In genomic region chr11:4949256-4950044, GRCm38 (mm10) we compare ENCODE assay signal across 8 mouse cellular contexts. TPM values are rescaled to one million over a fixed set of nuclear protein-coding genes. Genes with fewer than 3 reads are reported as not detected.
DNase-seq lines count a peak whose midpoint lies in the region; ATAC-seq lines count a peak whose summit lies in the region.

No protein-coding gene starts in this region.

- H3K4me3 ChIP-seq in hindbrain, embryonic 15.5 days: peak overlapping the region; percentile 57
- H3K4me3 ChIP-seq in liver, embryonic 13.5 days (replicated peaks): no peak overlapping the region
- peak overlapping the region; percentile 58 for H3K4me3 ChIP-seq in neural tube, embryonic 15.5 days (replicated peaks)

- H3K9me3 ChIP-seq in hindbrain, embryonic 15.5 days: no peaks in the 10 kb centered on the region
- H3K9me3 ChIP-seq in liver, embryonic 13.5 days (replicated peaks): no peaks in the 10 kb centered on the region
- H3K9me3 ChIP-seq in neural tube, embryonic 15.5 days (replicated peaks): no peaks in the 10 kb centered on the region

- H3K27me3 ChIP-seq in hindbrain, embryonic 15.5 days: peaks cover 63% of the 10 kb centered on the region
- peaks cover 98% of the 10 kb centered on the region for H3K27me3 ChIP-seq in liver, embryonic 13.5 days
- peaks cover 84% of the 10 kb centered on the region for H3K27me3 ChIP-seq in neural tube, embryonic 15.5 days (replicated peaks)

- no peak overlapping the region for H3K27ac ChIP-seq in hindbrain, embryonic 15.5 days (replicated peaks)
- no peak overlapping the region for H3K27ac ChIP-seq in liver, embryonic 13.5 days
- H3K27ac ChIP-seq in neural tube, embryonic 15.5 days (replicated peaks): no peak overlapping the region

- peak; percentile 28 for DNase-seq in CD4-positive, CD25-positive, alpha-beta regulatory T cell, adult 2 months (ENCODE audit: low read depth, low spot score)
- DNase-seq in urinary bladder, postnatal 14 days (ENCODE audit: low spot score): peak; percentile 60
- no peak for DNase-seq in urinary bladder, postnatal 10 days (ENCODE audit: low spot score)
- peak; percentile 31 for DNase-seq in liver, embryonic 13.5 days
- DNase-seq in frontal cortex, postnatal 25 days (ENCODE audit: low spot score in 2 of 2): no peak

- ATAC-seq in CD4-positive, CD25-positive, alpha-beta regulatory T cell, adult 4 months: no peak
- ATAC-seq in hindbrain, embryonic 15.5 days (ENCODE audit: low FRiP score, low read depth): no peak
- no peak for ATAC-seq in liver, embryonic 13.5 days (ENCODE audit: low read depth)
- ATAC-seq in neural tube, embryonic 15.5 days (ENCODE audit: low FRiP score): no peak

- peak overlapping the region; percentile 7; the same call in 1 of the 2 replicates for H3K9ac ChIP-seq in hindbrain, embryonic 15.5 days
- no peak overlapping the region for H3K9ac ChIP-seq in liver, embryonic 13.5 days
- H3K9ac ChIP-seq in neural tube, embryonic 15.5 days (replicated peaks): peak overlapping the region; percentile 86; the same call in 1 of the 2 replicates

- H3K4me2 ChIP-seq in hindbrain, embryonic 15.5 days: peak overlapping the region; percentile 75
- no peak overlapping the region for H3K4me2 ChIP-seq in liver, embryonic 13.5 days
- peak overlapping the region; percentile 77 for H3K4me2 ChIP-seq in neural tube, embryonic 15.5 days

- H3K4me1 ChIP-seq in hindbrain, embryonic 15.5 days (replicated peaks): peaks cover 48% of the 10 kb centered on the region
- peaks cover 27% of the 10 kb centered on the region for H3K4me1 ChIP-seq in liver, embryonic 13.5 days (replicated peaks)
- H3K4me1 ChIP-seq in neural tube, embryonic 15.5 days: peaks cover 52% of the 10 kb centered on the region

- 4% methylated on average over 23 of the region's 23 CpGs for WGBS in hindbrain, embryonic 15.5 days
- 7% methylated on average over 23 of the region's 23 CpGs for WGBS in liver, embryonic 13.5 days (ENCODE audit: insufficient replicate concordance)
- 6% methylated on average over 23 of the region's 23 CpGs for WGBS in neural tube, embryonic 15.5 days

- H3K36me3 ChIP-seq in hindbrain, embryonic 15.5 days: no peaks in the 10 kb centered on the region; the same call in 1 of the 2 replicates
- H3K36me3 ChIP-seq in liver, embryonic 13.5 days: no peaks in the 10 kb centered on the region
- H3K36me3 ChIP-seq in neural tube, embryonic 15.5 days: 0 out of 2 replicates have a peak, but pooled peaks cover 6% of the 10 kb centered on the region

RNA-seq across cellular contexts. Expression of gene Nefh, which starts 1.6 kb away (rescaled TPM):
- polyA plus RNA-seq in CD4-positive, CD25-positive, alpha-beta regulatory T cell, adult 4 months (2017; shearing (Covaris generic)): 1 to 10 TPM; 6.6 to 6.9 TPM
- 11.2 and 11.6 TPM in 2 replicates for polyA plus RNA-seq in hindbrain, embryonic 15.5 days (2015; fragmentation: Nextera tagmentation; extraction: Ambion mirVana)
- 0.27 and 0.34 TPM in 2 replicates for polyA plus RNA-seq in liver, embryonic 13.5 days (2015; fragmentation: Nextera tagmentation; extraction: Ambion mirVana)
- 22.1 and 24.0 TPM in 2 replicates for polyA plus RNA-seq in neural tube, embryonic 15.5 days (2015; fragmentation: Nextera tagmentation; extraction: Ambion mirVana)

RNA-seq across cellular contexts. Expression of gene Ap1b1, which starts 37.2 kb away (rescaled TPM):
- 10 to 100 TPM; 43.6 to 77.5 TPM for polyA plus RNA-seq in CD4-positive, CD25-positive, alpha-beta regulatory T cell, adult 4 months (2017; shearing (Covaris generic))
- 99.1 and 105 TPM in 2 replicates for polyA plus RNA-seq in hindbrain, embryonic 15.5 days (2015; fragmentation: Nextera tagmentation; extraction: Ambion mirVana)
- polyA plus RNA-seq in liver, embryonic 13.5 days (2015; fragmentation: Nextera tagmentation; extraction: Ambion mirVana): 77.1 and 95.0 TPM in 2 replicates
- 93.8 and 94.4 TPM in 2 replicates for polyA plus RNA-seq in neural tube, embryonic 15.5 days (2015; fragmentation: Nextera tagmentation; extraction: Ambion mirVana)

RNA-seq across cellular contexts. Expression of gene Thoc5, which starts 54.3 kb away (rescaled TPM):
- polyA plus RNA-seq in CD4-positive, CD25-positive, alpha-beta regulatory T cell, adult 4 months (2017; shearing (Covaris generic)): 10 to 100 TPM; 38.7 to 48.5 TPM
- 48.7 and 51.4 TPM in 2 replicates for polyA plus RNA-seq in hindbrain, embryonic 15.5 days (2015; fragmentation: Nextera tagmentation; extraction: Ambion mirVana)
- polyA plus RNA-seq in liver, embryonic 13.5 days (2015; fragmentation: Nextera tagmentation; extraction: Ambion mirVana): 21.7 and 25.9 TPM in 2 replicates
- polyA plus RNA-seq in neural tube, embryonic 15.5 days (2015; fragmentation: Nextera tagmentation; extraction: Ambion mirVana): 43.4 and 46.5 TPM in 2 replicates

Comparison
In these comparisons a context has a peak if more than half of its experiments do, and no peak if none do; other contexts are left out.
1. DNase-seq: peak in CD4-positive, CD25-positive, alpha-beta regulatory T cell, adult 2 months (single experiment), urinary bladder, postnatal 14 days (single experiment) and liver, embryonic 13.5 days (single experiment); none in urinary bladder, postnatal 10 days (single experiment) and frontal cortex, postnatal 25 days (0 of 2).